Mouse (Mus musculus): Measurements from ENCODE around the gene Ppp2r1b.

- no peak for TF ChIP-seq CTCF (IDR thresholded peaks at IDR 0.05; ENCODE audit: borderline replicate concordance, insufficient read depth, low read depth, low read length)
- TF ChIP-seq POLR2A (IDR thresholded peaks at IDR 0.05; ENCODE audit: borderline replicate concordance, insufficient read depth, low read length) = no peak
These were observed 77.5 kb downstream of the Ppp2r1b start for GRCm38 (mm10) chr9:50922363-50923153.
